Mouse (Mus musculus) embryonic facial prominence, embryonic 12.5 days (tissue): ENCODE measurements around the gene Hnf1b. TPM values are rescaled to one million over a fixed set of nuclear protein-coding genes. Genes with fewer than 3 reads are reported as not detected.
A peak's percentile ranks its signal among the peaks of the same experiment; 100 is the strongest.

Experiments used
- ATAC-seq: fragments of 200-750 bp; cut with Nextera tagmentation; 2 replicates; pipeline ENCODE4 v1.8.0; 2017; ENCODE audit not compliant: insufficient number of reproducible peaks, insufficient read depth, low FRiP score, low TSS enrichment
- H3K27ac ChIP-seq: fragments of 300-500 bp; sonication (generic); 2 replicates; pipeline ENCODE4 v1.5.1; 2016; ENCODE audit warnings: mild to moderate bottlenecking
- H3K27me3 ChIP-seq: fragments of 300-500 bp; sonication (generic); 2 replicates; pipeline ENCODE4 v1.6.1; 2016; ENCODE audit warnings: mild to moderate bottlenecking, moderate library complexity
- H3K36me3 ChIP-seq: fragments of 300-500 bp; sonication (generic); 2 replicates; pipeline ENCODE4 v1.6.1; 2016; ENCODE audit warnings: mild to moderate bottlenecking
- H3K4me1 ChIP-seq: fragments of 300-500 bp; sonication (generic); 2 replicates; pipeline ENCODE4 v1.6.1; 2016
- H3K4me2 ChIP-seq: fragments of 300-500 bp; sonication (generic); replicated peaks from 2 replicates; pipeline ENCODE4 v1.6.1; 2016; ENCODE audit warnings: mild to moderate bottlenecking, moderate library complexity
- H3K4me3 ChIP-seq: fragments of 300-500 bp; sonication (generic); 2 replicates; pipeline ENCODE4 v1.5.1; 2016; ENCODE audit warnings: mild to moderate bottlenecking
- H3K9ac ChIP-seq: fragments of 300-500 bp; sonication (generic); 2 replicates; pipeline ENCODE4 v1.6.1; 2016; ENCODE audit warnings: mild to moderate bottlenecking, moderate library complexity
- H3K9me3 ChIP-seq: fragments of 300-500 bp; sonication (generic); 2 replicates; pipeline ENCODE4 v1.6.1; 2016; ENCODE audit warnings: mild to moderate bottlenecking, moderate library complexity
- WGBS: fragments of 180-500 bp; shearing (Covaris S2); methylation state at CpG from one replicate; pipeline ENCODE4 v1.1.7; 2016; 5-methylcytosine and 5-hydroxymethylcytosine counted together
- polyA plus RNA-seq: library from polyadenylated mRNA; unstranded; fragments of >200 nt; fragmentation: Nextera tagmentation; extraction: Ambion mirVana; gene quantifications from 2 replicates; pipeline ENCODE4 v1.2.1, GENCODE M21; 2016

Gene Hnf1b
- polyA plus RNA-seq, result not detected in 2 replicates

- 4% methylated on average over 32 of the region's 36 CpGs for WGBS
- no peak within 1 kb of the TSS for H3K9ac ChIP-seq
- H3K36me3 ChIP-seq, result no peaks in the 10 kb centered on the region
- peak within 1 kb of the TSS; percentile 11; the same call in 1 of the 2 replicates for H3K4me3 ChIP-seq
- H3K27me3 ChIP-seq, result peaks cover 60% of the 10 kb centered on the region
- H3K27ac ChIP-seq, result no peak within 1 kb of the TSS
- H3K4me2 ChIP-seq, result peak within 1 kb of the TSS; percentile 26
- no peaks in the 10 kb centered on the region for H3K9me3 ChIP-seq
- ATAC-seq, result no peak
- H3K4me1 ChIP-seq, result peaks cover 18% of the 10 kb centered on the region
These were observed at the start of gene Hnf1b for GRCm38 (mm10) chr11:83849529-83850335. Hnf1b (plus strand) TSS chr11:83850063.

DNA sequence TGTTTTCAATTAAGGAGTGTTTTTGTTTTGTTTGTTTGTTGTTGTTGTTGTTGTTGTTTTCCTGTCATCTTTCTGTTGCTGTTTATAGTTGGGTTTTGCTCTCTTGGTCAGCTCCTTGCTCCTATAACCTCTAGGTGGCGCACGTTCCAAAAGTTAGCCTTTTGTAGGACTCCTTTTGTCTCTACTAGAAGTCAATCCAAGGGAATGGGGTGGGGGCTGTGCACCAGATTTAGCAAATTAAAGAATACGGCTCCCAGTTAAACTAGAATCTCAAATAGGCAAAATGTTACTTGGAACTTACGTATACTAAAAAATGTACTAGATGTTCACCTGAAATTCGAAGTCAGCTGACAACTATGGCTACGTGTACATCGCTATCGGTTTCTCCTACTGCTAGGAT is 47.7 kb upstream of the Hnf1b start:
- Histone ChIP-seq H3K4me2 (no peak overlapping the region), H3K4me1 (no peaks in the 10 kb centered on the region), H3K36me3 (no peaks in the 10 kb centered on the region), H3K9ac (no peak overlapping the region), H3K9me3 (no peaks in the 10 kb centered on the region), H3K27me3 (no peaks in the 10 kb centered on the region), H3K27ac (no peak overlapping the region), H3K4me3 (no peak overlapping the region)
- WGBS, result 69% methylated on average over 8 of the region's 8 CpGs
- ATAC-seq, result no peak

DNA sequence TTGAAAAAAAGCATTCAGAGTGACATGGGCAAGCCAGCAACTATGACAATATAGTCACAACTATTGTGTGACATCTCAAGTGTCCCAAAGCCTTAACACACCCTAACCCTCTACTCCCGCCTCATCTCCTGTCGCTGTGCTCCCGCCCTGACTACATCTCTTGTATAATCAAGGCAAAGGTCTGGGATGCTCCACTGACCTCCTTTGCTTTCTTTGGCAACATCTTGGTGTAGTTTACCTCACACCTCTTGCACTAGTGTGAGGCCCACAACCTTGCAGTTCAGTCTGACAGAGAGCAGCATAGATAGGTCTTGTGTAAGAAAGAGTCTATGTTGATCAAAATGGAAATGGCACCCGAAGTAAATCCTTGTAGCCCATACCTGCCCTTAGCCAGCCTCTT is 47.3 kb upstream of the Hnf1b start:
- Histone ChIP-seq H3K27me3 (no peaks in the 10 kb centered on the region), H3K27ac (no peak overlapping the region), H3K9me3 (no peaks in the 10 kb centered on the region), H3K4me1 (no peaks in the 10 kb centered on the region), H3K36me3 (no peaks in the 10 kb centered on the region), H3K4me3 (no peak overlapping the region), H3K4me2 (no peak overlapping the region), H3K9ac (no peak overlapping the region)
- 88% methylated on average over 4 of the region's 4 CpGs for WGBS
- ATAC-seq, result no peak

GRCm38 (mm10) chr11:83810441-83810840 is 39.4 kb upstream of the Hnf1b start:
- Histone ChIP-seq H3K27me3 (no peaks in the 10 kb centered on the region), H3K36me3 (no peaks in the 10 kb centered on the region), H3K27ac (no peak overlapping the region), H3K4me3 (no peak overlapping the region), H3K4me2 (no peak overlapping the region), H3K9me3 (no peaks in the 10 kb centered on the region), H3K9ac (no peak overlapping the region), H3K4me1 (no peaks in the 10 kb centered on the region)
- no peak for ATAC-seq
- 77% methylated on average over 8 of the region's 8 CpGs for WGBS

- Histone ChIP-seq H3K27ac (no peak overlapping the region), H3K27me3 (no peaks in the 10 kb centered on the region), H3K36me3 (no peaks in the 10 kb centered on the region), H3K9me3 (no peaks in the 10 kb centered on the region), H3K9ac (no peak overlapping the region), H3K4me1 (peaks cover 17% of the 10 kb centered on the region), H3K4me3 (no peak overlapping the region), H3K4me2 (no peak overlapping the region)
- 80% methylated on average over 5 of the region's 5 CpGs for WGBS
- ATAC-seq, result no peak
These were observed 34.7 kb upstream of the Hnf1b start for GRCm38 (mm10) chr11:83815191-83815590.

DNA sequence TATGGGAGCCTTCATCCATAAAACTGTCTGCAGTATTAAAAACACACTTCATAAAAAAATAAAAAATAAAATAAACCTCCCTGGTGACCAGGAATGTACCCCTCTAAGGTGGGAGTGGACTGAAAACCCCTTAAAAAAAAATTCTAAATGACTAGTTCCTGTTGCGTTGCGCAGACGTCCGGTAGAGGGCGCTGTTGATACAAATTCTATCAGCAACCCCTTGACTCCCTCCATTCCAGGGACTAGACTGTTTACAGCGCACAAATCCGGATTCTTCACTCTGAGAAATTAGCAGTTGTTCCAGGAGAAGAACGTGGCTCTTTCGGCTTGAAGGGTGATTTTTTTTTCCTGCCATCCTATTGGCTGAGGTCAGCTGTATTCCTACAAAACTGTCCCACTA is 34.2 kb upstream of the Hnf1b start:
- H3K4me2 ChIP-seq, result no peak overlapping the region
- no peaks in the 10 kb centered on the region for H3K9me3 ChIP-seq
- ATAC-seq, result no peak
- H3K9ac ChIP-seq, result no peak overlapping the region
- H3K4me3 ChIP-seq, result no peak overlapping the region
- WGBS, result 9% methylated on average over 9 of the region's 9 CpGs
- H3K36me3 ChIP-seq, result no peaks in the 10 kb centered on the region
- H3K27me3 ChIP-seq, result no peaks in the 10 kb centered on the region
- H3K27ac ChIP-seq, result no peak overlapping the region
- peaks cover 19% of the 10 kb centered on the region for H3K4me1 ChIP-seq

GRCm38 (mm10) chr11:83817048-83817447 is 32.8 kb upstream of the Hnf1b start:
- Histone ChIP-seq H3K36me3 (no peaks in the 10 kb centered on the region), H3K4me1 (peaks cover 19% of the 10 kb centered on the region), H3K9ac (no peak overlapping the region), H3K27me3 (no peaks in the 10 kb centered on the region), H3K4me3 (no peak overlapping the region), H3K27ac (no peak overlapping the region), H3K9me3 (no peaks in the 10 kb centered on the region), H3K4me2 (no peak overlapping the region)
- 59% methylated on average over 6 of the region's 6 CpGs for whole genome bisulfite sequencing
- no peak for ATAC-seq

DNA sequence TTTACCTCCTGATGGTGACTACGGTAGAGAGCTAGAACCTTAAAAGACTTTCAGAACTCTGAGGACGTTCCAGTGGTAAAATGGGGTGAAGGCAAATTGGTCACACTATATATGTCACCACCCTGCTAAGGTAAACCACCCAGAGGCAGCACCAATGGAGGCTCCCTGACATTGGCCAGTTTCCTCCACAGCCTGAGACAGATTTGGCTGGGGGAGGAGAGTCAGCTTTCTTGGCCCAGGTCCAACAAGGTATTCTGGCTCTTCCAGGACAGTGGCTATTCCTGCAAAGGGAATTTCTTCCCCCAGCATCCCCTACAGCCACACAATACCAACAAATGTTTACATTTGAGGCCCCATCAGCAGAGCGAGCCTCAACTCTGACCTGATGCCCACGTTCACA is 31.9 kb upstream of the Hnf1b start:
- no peak for ATAC-seq
- Histone ChIP-seq H3K36me3 (no peaks in the 10 kb centered on the region), H3K27me3 (no peaks in the 10 kb centered on the region), H3K4me2 (no peak overlapping the region), H3K9me3 (no peaks in the 10 kb centered on the region), H3K9ac (no peak overlapping the region), H3K27ac (no peak overlapping the region), H3K4me3 (no peak overlapping the region), H3K4me1 (peaks cover 19% of the 10 kb centered on the region)
- 74% methylated on average over 4 of the region's 4 CpGs for WGBS

- 59% methylated on average over 9 of the region's 9 CpGs for WGBS
- H3K4me1 ChIP-seq, result peaks cover 19% of the 10 kb centered on the region
- H3K27ac ChIP-seq, result no peak overlapping the region
- H3K4me3 ChIP-seq, result no peak overlapping the region
- H3K4me2 ChIP-seq, result no peak overlapping the region
- H3K36me3 ChIP-seq, result no peaks in the 10 kb centered on the region
- H3K9ac ChIP-seq, result no peak overlapping the region
- no peaks in the 10 kb centered on the region for H3K27me3 ChIP-seq
- H3K9me3 ChIP-seq, result no peaks in the 10 kb centered on the region
- no peak for ATAC-seq
These were observed 31.2 kb upstream of the Hnf1b start for GRCm38 (mm10) chr11:83818591-83819127.

DNA sequence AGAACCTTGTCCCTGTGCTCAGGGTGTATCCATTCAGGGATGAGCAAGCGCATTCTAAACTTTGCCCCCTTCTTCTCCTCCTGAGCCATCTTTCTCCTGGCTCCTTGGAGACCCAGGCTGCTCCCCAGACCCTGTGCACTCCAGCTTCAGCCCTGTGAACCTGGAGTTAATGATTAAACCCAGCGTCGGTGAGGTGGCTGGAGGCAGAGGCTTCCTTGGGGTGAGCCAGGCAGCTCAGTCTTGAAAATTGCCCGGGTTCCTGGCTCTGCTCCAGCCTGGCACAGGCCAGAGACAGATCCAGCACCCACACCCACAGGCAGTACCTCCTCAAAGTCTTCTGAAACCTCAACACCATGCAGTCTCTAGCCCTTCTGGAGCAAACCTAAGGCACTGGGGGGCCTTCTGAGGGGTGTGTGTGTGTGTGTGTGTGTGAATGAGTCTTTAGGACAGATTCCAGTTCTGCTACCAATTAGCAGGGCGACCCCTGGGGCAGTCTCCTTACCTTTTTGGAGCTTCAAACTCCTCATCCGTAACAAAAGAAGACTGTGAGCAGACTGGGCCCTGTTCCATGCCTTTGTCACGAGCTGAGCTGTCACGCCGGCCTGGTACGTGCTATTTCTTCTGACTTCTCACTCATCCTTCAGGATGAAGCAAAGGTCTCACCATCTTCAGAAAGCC is 29.9 kb upstream of the Hnf1b start:
- no peak overlapping the region for H3K9ac ChIP-seq
- WGBS, result 23% methylated on average over 10 of the region's 10 CpGs
- no peak overlapping the region for H3K4me3 ChIP-seq
- no peak for ATAC-seq
- H3K36me3 ChIP-seq, result no peaks in the 10 kb centered on the region
- H3K27me3 ChIP-seq, result no peaks in the 10 kb centered on the region
- peaks cover 19% of the 10 kb centered on the region for H3K4me1 ChIP-seq
- no peak overlapping the region for H3K4me2 ChIP-seq
- H3K9me3 ChIP-seq, result no peaks in the 10 kb centered on the region
- H3K27ac ChIP-seq, result no peak overlapping the region

DNA sequence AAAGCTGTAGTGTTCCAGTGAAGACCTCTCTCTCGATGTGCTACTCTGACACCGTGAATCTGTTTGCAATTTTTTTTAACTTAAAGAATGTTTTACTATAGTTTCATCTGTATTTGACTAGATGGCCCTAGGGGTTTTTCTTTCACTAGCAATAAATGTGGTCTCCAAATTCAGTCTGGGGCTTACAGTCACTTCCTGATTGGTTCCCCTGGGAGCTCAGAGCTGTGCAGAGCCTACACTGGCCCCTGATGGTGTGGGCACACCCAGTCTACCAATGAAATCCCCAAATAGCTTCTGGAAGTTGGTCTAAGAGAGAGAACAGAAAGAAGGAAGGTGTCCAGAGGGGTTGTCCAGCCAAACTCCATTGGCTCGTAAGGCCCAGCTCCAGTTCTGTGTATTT is 23.7 kb upstream of the Hnf1b start:
- 74% methylated on average over 3 of the region's 3 CpGs for WGBS
- H3K4me3 ChIP-seq, result no peak overlapping the region
- no peak overlapping the region for H3K9ac ChIP-seq
- ATAC-seq, result no peak
- H3K4me1 ChIP-seq, result no peaks in the 10 kb centered on the region
- H3K9me3 ChIP-seq, result no peaks in the 10 kb centered on the region
- no peak overlapping the region for H3K27ac ChIP-seq
- no peaks in the 10 kb centered on the region for H3K36me3 ChIP-seq
- no peak overlapping the region for H3K4me2 ChIP-seq
- no peaks in the 10 kb centered on the region for H3K27me3 ChIP-seq

DNA sequence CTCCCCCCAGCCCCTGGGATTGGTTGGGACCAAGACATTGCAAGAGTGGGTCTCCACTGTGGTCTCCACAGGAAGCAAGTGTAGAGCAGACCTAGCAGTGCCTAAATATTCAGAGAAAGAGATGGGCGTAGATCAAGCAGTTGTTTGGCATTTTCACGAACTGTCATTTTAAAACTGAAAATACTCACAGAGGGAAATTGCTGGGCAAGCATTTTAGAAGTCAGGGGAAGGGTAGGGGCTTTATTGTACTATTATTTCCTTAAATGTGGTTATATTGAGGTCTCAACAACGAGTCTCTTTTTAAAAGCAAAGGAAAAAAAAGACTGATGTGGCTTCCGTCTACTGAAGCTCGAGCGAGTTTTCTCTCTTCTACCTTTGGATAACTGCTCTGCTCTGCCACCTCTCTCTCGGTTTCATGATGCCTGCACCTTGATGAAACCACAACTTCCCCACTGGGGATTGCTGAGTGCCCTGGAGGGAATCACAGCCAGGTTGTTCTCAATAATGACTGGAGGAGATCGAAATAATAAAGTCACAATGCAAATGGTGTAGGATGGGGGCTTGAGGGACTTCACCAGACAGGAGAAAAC is 21.2 kb upstream of the Hnf1b start:
- H3K27me3 ChIP-seq, result no peaks in the 10 kb centered on the region
- H3K4me1 ChIP-seq, result no peaks in the 10 kb centered on the region
- no peak overlapping the region for H3K27ac ChIP-seq
- no peak overlapping the region for H3K9ac ChIP-seq
- ATAC-seq, result no peak
- H3K36me3 ChIP-seq, result no peaks in the 10 kb centered on the region
- H3K4me2 ChIP-seq, result no peak overlapping the region
- H3K4me3 ChIP-seq, result no peak overlapping the region
- WGBS, result 83% methylated on average over 8 of the region's 8 CpGs
- H3K9me3 ChIP-seq, result no peaks in the 10 kb centered on the region
